Mouse (Mus musculus): ENCODE data around the gene Zfp651.

GRCm38 (mm10) chr9:121761091-121761665 lies 2.0 kb downstream of the Zfp651 start:
- TF ChIP-seq CTCF (IDR thresholded peaks at IDR 0.05; ENCODE audit: extremely low read depth, insufficient read depth, low read length) (no peak), POLR2A (IDR thresholded peaks at IDR 0.05; ENCODE audit: extremely low read depth, insufficient read depth, low read length) (0 out of 2 replicates have a peak, but pooled peaks have one; percentile 6)
